Mouse (Mus musculus) layer of hippocampus, adult 18-20 months (tissue): ENCODE measurements around the gene Aurka. TPM values are rescaled to one million over a fixed set of nuclear protein-coding genes. Genes with fewer than 3 reads are reported as not detected.

ENCODE experiments used
- DNase-seq, 2 experiments: peaks; one replicate each; pipeline ENCODE4 v3.0.0; 2022; ENCODE audit warnings: low spot score in 2 of 2
- total RNA-seq, 2 experiments: library from RNA; stranded (reverse); gene quantifications; 2 replicates each; pipeline ENCODE4 v1.2.3; 2021

Aurka gene
- total RNA-seq, 2 experiments from 2014 or later, result 1.4 to 1.7 TPM

- no peak for DNase-seq
Observed at GRCm38 (mm10) chr2:172338206-172338942, 32.0 kb downstream of the Aurka start.

- peak; percentile 77 to 87 for DNase-seq
Observed at GRCm38 (mm10) chr2:172329179-172329578, 41.2 kb downstream of the Aurka start.

- no peak for DNase-seq
Observed at GRCm38 (mm10) chr2:172328248-172328647, 42.1 kb downstream of the Aurka start.

- DNase-seq, result no peak
Observed at GRCm38 (mm10) chr2:172320878-172321277, 49.5 kb downstream of the Aurka start.

- no peak for DNase-seq
Observed at GRCm38 (mm10) chr2:172311731-172312130, 58.6 kb downstream of the Aurka start.

- no peak for DNase-seq
Observed at GRCm38 (mm10) chr2:172306544-172306943, 63.8 kb downstream of the Aurka start.

Other genes starting within 250 kb of the Aurka start
- gene Mc3r, start 122.0 kb downstream of the Aurka start, total RNA-seq, result under 1 TPM; 0.22 to 0.28 TPM
- gene Fam210b, start 25.0 kb downstream of the Aurka start, total RNA-seq, result 10 to 100 TPM; 22.8 to 23.1 TPM
- 10 to 100 TPM; 25.5 to 26.9 TPM for gene Cstf1, start 146 bp upstream of the Aurka start, total RNA-seq
- under 1 TPM; 0.18 to 0.22 TPM for gene Cass4, start 23.3 kb upstream of the Aurka start, total RNA-seq
- gene Rtf2, start 70.0 kb upstream of the Aurka start, total RNA-seq, result 10 to 100 TPM; 67.7 to 72.2 TPM
- gene Gcnt7, start 88.1 kb upstream of the Aurka start, total RNA-seq, result not detected
- under 1 TPM in 1 of 2 experiments, not detected in 1; 0.50 TPM for gene Fam209, start 102.0 kb upstream of the Aurka start, total RNA-seq
- not detected for gene Tfap2c, start 179.1 kb upstream of the Aurka start, total RNA-seq